Mouse (Mus musculus): ENCODE results near the gene Cenph.
A peak's percentile ranks its signal among the peaks of the same experiment; 100 is the strongest.
"Not testable (repeated sequence)": the region's sequence is repeated elsewhere in the genome, so short reads cannot be mapped to it uniquely, and the experiment has no call there.

The Cenph gene

GRCm38 (mm10) chr13:100746090-100746489 lies 29.6 kb downstream of the Cenph start:
- no peak for DNase-seq (ENCODE audit: low spot score)

GRCm38 (mm10) chr13:100744036-100744744 lies 31.5 kb downstream of the Cenph start, which contains the start of gene Mrps36:
Gene Mrps36 (minus strand): TSS chr13:100744659.
- peak; percentile 91 for DNase-seq (ENCODE audit: low spot score)

- DNase-seq (ENCODE audit: low spot score), result no peak
Observed at GRCm38 (mm10) chr13:100743346-100744035, 32.2 kb downstream of the Cenph start.

GRCm38 (mm10) chr13:100742831-100743230 lies 32.9 kb downstream of the Cenph start:
- DNase-seq (ENCODE audit: low spot score), result no peak

GRCm38 (mm10) chr13:100732756-100733155 lies 42.9 kb downstream of the Cenph start:
- DNase-seq (ENCODE audit: low spot score), result no peak

GRCm38 (mm10) chr13:100731462-100732046 lies 44.1 kb downstream of the Cenph start:
- DNase-seq (ENCODE audit: low spot score), result not testable (repeated sequence)

GRCm38 (mm10) chr13:100730861-100731176 lies 44.9 kb downstream of the Cenph start, which contains the start of gene Cdk7:
Gene Cdk7 (minus strand): TSS chr13:100730939.
- DNase-seq (ENCODE audit: low spot score), result peak; percentile 92

- peak; percentile 10 for DNase-seq (ENCODE audit: low spot score)
Observed at GRCm38 (mm10) chr13:100730153-100730860, 45.4 kb downstream of the Cenph start.

- DNase-seq (ENCODE audit: low spot score), result not testable (repeated sequence)
Observed at GRCm38 (mm10) chr13:100728530-100728929, 47.2 kb downstream of the Cenph start.

- DNase-seq (ENCODE audit: low spot score), result no peak
Observed at GRCm38 (mm10) chr13:100728086-100728485, 47.6 kb downstream of the Cenph start.

- no peak for DNase-seq (ENCODE audit: low spot score)
Observed at GRCm38 (mm10) chr13:100725194-100725593, 50.5 kb downstream of the Cenph start.

GRCm38 (mm10) chr13:100724051-100724754 lies 51.5 kb downstream of the Cenph start:
- DNase-seq (ENCODE audit: low spot score), result peak; percentile 25

GRCm38 (mm10) chr13:100721656-100722055 lies 54.0 kb downstream of the Cenph start:
- DNase-seq (ENCODE audit: low spot score), result no peak

GRCm38 (mm10) chr13:100715467-100715866 lies 60.2 kb downstream of the Cenph start:
- no peak for DNase-seq (ENCODE audit: low spot score)
